Mouse (Mus musculus) T-cell, adult 2 months (primary cell): ENCODE data around the gene Gm28047.

Source experiments
- DNase-seq: peaks from one replicate; pipeline ENCODE4 v3.0.0; 2022; ENCODE audit warnings: low spot score

Gm28047 gene

GRCm38 (mm10) chr15:102546677-102547427, 78.0 kb downstream of the Gm28047 start:
- DNase-seq, result no peak

- no peak for DNase-seq
These were observed 78.6 kb downstream of the Gm28047 start for GRCm38 (mm10) chr15:102546246-102546645.

- no peak for DNase-seq
These were observed 80.1 kb downstream of the Gm28047 start for GRCm38 (mm10) chr15:102544801-102545200.

- no peak for DNase-seq
These were observed 90.9 kb downstream of the Gm28047 start for GRCm38 (mm10) chr15:102533926-102534325.

- DNase-seq, result no peak
These were observed 92.6 kb downstream of the Gm28047 start for GRCm38 (mm10) chr15:102532106-102532900.

GRCm38 (mm10) chr15:102531586-102531985, 93.3 kb downstream of the Gm28047 start:
- no peak for DNase-seq

- DNase-seq, result no peak
These were observed 94.3 kb downstream of the Gm28047 start for GRCm38 (mm10) chr15:102530566-102530965.

GRCm38 (mm10) chr15:102528396-102528795, 96.5 kb downstream of the Gm28047 start:
- DNase-seq, result no peak

GRCm38 (mm10) chr15:102527936-102528335, 96.9 kb downstream of the Gm28047 start:
- peak; percentile 15 for DNase-seq

GRCm38 (mm10) chr15:102526111-102527002, 98.5 kb downstream of the Gm28047 start:
- peak; percentile 54 for DNase-seq

- peak; percentile 73 for DNase-seq
These were observed 99.9 kb downstream of the Gm28047 start, which contains the start of gene Npff for GRCm38 (mm10) chr15:102524892-102525485. Gene Npff (minus strand): TSS chr15:102524942.

GRCm38 (mm10) chr15:102521480-102521879, 103.4 kb downstream of the Gm28047 start:
- no peak for DNase-seq

GRCm38 (mm10) chr15:102520416-102520815, 104.5 kb downstream of the Gm28047 start:
- no peak for DNase-seq

- no peak for DNase-seq
These were observed 105.4 kb downstream of the Gm28047 start for GRCm38 (mm10) chr15:102519211-102520141.

GRCm38 (mm10) chr15:102518859-102519201, 106.0 kb downstream of the Gm28047 start:
- no peak for DNase-seq

GRCm38 (mm10) chr15:102517976-102518858, 106.7 kb downstream of the Gm28047 start, which contains the start of gene Tarbp2:
Gene Tarbp2 (plus strand): TSS chr15:102518192.
- peak; percentile 99 for DNase-seq

GRCm38 (mm10) chr15:102517631-102517975, 107.3 kb downstream of the Gm28047 start:
- DNase-seq, result no peak

- peak; percentile 52 for DNase-seq
These were observed 108.0 kb downstream of the Gm28047 start, which contains the start of gene Map3k12 for GRCm38 (mm10) chr15:102516728-102517404. Gene Map3k12 (minus strand): TSS chr15:102517064.

- DNase-seq, result no peak
These were observed 108.6 kb downstream of the Gm28047 start for GRCm38 (mm10) chr15:102516293-102516692.
